19 mouse cellular contexts compared by ENCODE assay signal in genomic region chr17:87269454-87269853, GRCm38 (mm10).
"Had no signal": no experiment of that assay in that cellular context is flagged by ENCODE, and none has a peak within 500 bp of the region (broad histone marks: within the 10 kb centered on the region; RNA-seq: fewer than 3 reads in every experiment).

No protein-coding gene starts in this region.

- H3K36me3 ChIP-seq: midbrain, embryonic 10.5 days; midbrain, embryonic 12.5 days; neural tube, embryonic 13.5 days; neural tube, embryonic 15.5 days; stomach, embryonic 15.5 days had no signal

- H3K9me3 ChIP-seq: midbrain, embryonic 10.5 days; neural tube, embryonic 15.5 days; stomach, embryonic 15.5 days had no signal

- ATAC-seq: midbrain, embryonic 16.5 days had no signal

- H3K27ac ChIP-seq: midbrain, embryonic 10.5 days; midbrain, embryonic 12.5 days; neural tube, embryonic 15.5 days; stomach, embryonic 15.5 days; stomach, postnatal 0 days had no signal

- H3K4me3 ChIP-seq: midbrain, embryonic 10.5 days; midbrain, embryonic 12.5 days; myocyte; neural tube, embryonic 13.5 days; neural tube, embryonic 15.5 days; stomach, embryonic 15.5 days had no signal

- H3K9ac ChIP-seq: lung, embryonic 14.5 days; midbrain, embryonic 12.5 days; neural tube, embryonic 13.5 days; neural tube, embryonic 15.5 days; stomach, embryonic 15.5 days had no signal

- DNase-seq: lung, adult 18-20 months; lung, embryonic 14.5 days; lung, postnatal 4 days; midbrain, embryonic 14.5 days; retina, postnatal 1 day; right cerebral cortex, adult 18-20 months; right cerebral cortex, postnatal 25 days; right cerebral cortex, postnatal 4 days; thymus, adult 2 months; thymus, postnatal 25 days; thymus, postnatal 4 days had no signal

- H3K27me3 ChIP-seq: neural tube, embryonic 15.5 days; stomach, embryonic 15.5 days had no signal

- H3K4me2 ChIP-seq: lung, embryonic 14.5 days; midbrain, embryonic 12.5 days; neural tube, embryonic 13.5 days; neural tube, embryonic 15.5 days; stomach, embryonic 15.5 days had no signal
